Mouse (Mus musculus) intestine, embryonic 14.5 days (tissue): ENCODE measurements around the gene Uts2b. TPM values are rescaled to one million over a fixed set of nuclear protein-coding genes. Genes with fewer than 3 reads are reported as not detected.
"Not testable (repeated sequence)": the region's sequence is repeated elsewhere in the genome, so short reads cannot be mapped to it uniquely, and the experiment has no call there.

Experiments
- ATAC-seq: fragments of 200-750 bp; cut with Nextera tagmentation; replicated peaks from 2 replicates; pipeline ENCODE4 v1.8.0; 2017; ENCODE audit warnings: low read depth, moderate number of reproducible peaks, moderate TSS enrichment, moderate library complexity; ENCODE audit not compliant: low FRiP score, low TSS enrichment
- DNase-seq: peaks from one replicate; pipeline ENCODE4 v3.0.0-alpha.2; 2018; ENCODE audit warnings: low spot score
- H3K27ac ChIP-seq: fragments of 300-500 bp; sonication (generic); 2 replicates; pipeline ENCODE4 v1.5.1; 2014; ENCODE audit warnings: low read depth, mild to moderate bottlenecking, control low read depth
- H3K27me3 ChIP-seq: fragments of 300-500 bp; sonication (generic); replicated peaks from 2 replicates; pipeline ENCODE4 v1.6.1; 2014; ENCODE audit warnings: low read length, control low read depth; ENCODE audit not compliant: control insufficient read depth, insufficient read depth
- H3K36me3 ChIP-seq: fragments of 300-500 bp; sonication (generic); 2 replicates; pipeline ENCODE4 v1.6.1; 2014; ENCODE audit warnings: low read length, control low read depth; ENCODE audit not compliant: control insufficient read depth, insufficient read depth
- H3K4me1 ChIP-seq: fragments of 300-500 bp; sonication (generic); replicated peaks from 2 replicates; pipeline ENCODE4 v1.6.1; 2014; ENCODE audit warnings: low read length, control low read depth, mixed read lengths; ENCODE audit not compliant: control insufficient read depth, insufficient read depth
- H3K4me2 ChIP-seq: fragments of 300-500 bp; sonication (generic); 2 replicates; pipeline ENCODE4 v1.6.1; 2014; ENCODE audit warnings: low read length
- H3K4me3 ChIP-seq: fragments of 300-500 bp; sonication (generic); 2 replicates; pipeline ENCODE4 v1.5.1; 2014; ENCODE audit warnings: low read depth, low read length, control low read depth, mixed read lengths
- H3K9ac ChIP-seq: fragments of 300-500 bp; sonication (generic); 2 replicates; pipeline ENCODE4 v1.6.1; 2014; ENCODE audit warnings: mild to moderate bottlenecking, low read length
- H3K9me3 ChIP-seq: fragments of 300-500 bp; sonication (generic); 2 replicates; pipeline ENCODE4 v1.6.1; 2016; ENCODE audit warnings: low read length, control low read depth; ENCODE audit not compliant: control insufficient read depth
- WGBS: fragments of 180-500 bp; shearing (Covaris S2); extraction: QIAGEN DNeasy Blood & Tissue Kit; methylation state at CpG from one replicate; pipeline ENCODE4 v1.1.7; 2014; 5-methylcytosine and 5-hydroxymethylcytosine counted together
- polyA plus RNA-seq: library from polyadenylated mRNA; unstranded; fragments of >200 nt; fragmentation: Nextera tagmentation; extraction: Ambion mirVana; gene quantifications from 2 replicates; pipeline ENCODE4 v1.2.1, GENCODE M21; 2014

Gene Uts2b
- polyA plus RNA-seq, 1 experiment from 2014 or later = not detected

DNA sequence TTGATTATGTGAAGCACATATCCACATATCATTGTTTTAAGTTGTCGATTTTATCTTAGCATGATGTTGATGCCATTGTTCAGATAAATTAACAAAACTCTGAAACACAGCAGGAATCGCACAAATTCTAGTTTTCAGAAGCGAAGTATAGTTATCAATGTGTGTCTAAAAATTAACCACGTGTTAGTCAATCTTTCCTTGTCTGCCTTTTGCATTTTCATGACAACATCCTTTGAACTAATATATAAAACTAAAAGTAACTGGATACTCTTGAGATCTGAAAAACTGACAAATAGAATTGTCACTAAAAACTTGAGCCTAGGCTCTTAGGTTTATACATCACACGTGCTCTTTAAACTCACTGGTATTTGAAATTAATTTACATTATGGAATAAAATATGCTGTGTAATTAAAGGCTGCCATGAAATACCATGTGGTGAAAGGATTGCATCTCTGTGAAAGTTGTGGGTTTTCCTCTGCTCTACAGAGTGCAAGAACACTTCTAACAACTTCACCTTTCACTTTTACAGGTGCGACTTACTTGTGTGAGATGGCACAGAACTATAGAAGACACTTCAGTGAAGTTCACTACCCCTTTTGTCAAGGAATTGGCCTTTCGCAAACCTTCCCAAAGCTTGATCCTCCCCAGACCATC is 20.0 kb downstream of the Uts2b start:
- H3K36me3 ChIP-seq = no peaks in the 10 kb centered on the region
- H3K27me3 ChIP-seq = no peaks in the 10 kb centered on the region
- H3K4me3 ChIP-seq = no peak overlapping the region
- H3K9me3 ChIP-seq = no peaks in the 10 kb centered on the region
- ATAC-seq (no peak), DNase-seq (no peak)
- WGBS = 89% methylated on average over 7 of the region's 7 CpGs
- H3K27ac ChIP-seq = no peak overlapping the region
- no peaks in the 10 kb centered on the region for H3K4me1 ChIP-seq
- no peak overlapping the region for H3K4me2 ChIP-seq
- no peak overlapping the region for H3K9ac ChIP-seq

DNA sequence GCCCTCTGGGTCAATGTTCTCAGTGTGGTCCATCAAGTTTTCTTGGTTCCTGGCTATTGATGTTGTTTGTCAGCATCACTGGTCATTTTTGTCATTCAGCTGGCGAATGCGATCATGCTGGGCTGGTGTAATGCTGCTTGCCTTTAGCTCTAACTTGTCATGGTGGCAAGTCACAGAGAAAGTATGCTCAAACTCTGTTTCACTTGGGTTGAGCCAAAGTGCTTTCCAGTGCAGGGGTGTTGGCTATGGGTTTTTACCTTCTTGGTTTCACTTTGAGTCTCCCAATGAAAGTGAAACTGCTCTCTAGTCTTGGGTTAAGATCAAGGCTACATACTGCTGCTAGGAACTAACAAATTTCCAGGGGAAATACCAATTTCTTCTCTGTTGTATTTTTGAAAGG is 20.8 kb downstream of the Uts2b start:
- Histone ChIP-seq H3K36me3 (no peaks in the 10 kb centered on the region), H3K4me3 (no peak overlapping the region), H3K4me1 (no peaks in the 10 kb centered on the region), H3K27ac (no peak overlapping the region), H3K9me3 (no peaks in the 10 kb centered on the region), H3K9ac (no peak overlapping the region), H3K4me2 (no peak overlapping the region), H3K27me3 (no peaks in the 10 kb centered on the region)
- no peak for ATAC-seq
- 91% methylated on average over 2 of the region's 2 CpGs for WGBS
- DNase-seq = no peak

DNA sequence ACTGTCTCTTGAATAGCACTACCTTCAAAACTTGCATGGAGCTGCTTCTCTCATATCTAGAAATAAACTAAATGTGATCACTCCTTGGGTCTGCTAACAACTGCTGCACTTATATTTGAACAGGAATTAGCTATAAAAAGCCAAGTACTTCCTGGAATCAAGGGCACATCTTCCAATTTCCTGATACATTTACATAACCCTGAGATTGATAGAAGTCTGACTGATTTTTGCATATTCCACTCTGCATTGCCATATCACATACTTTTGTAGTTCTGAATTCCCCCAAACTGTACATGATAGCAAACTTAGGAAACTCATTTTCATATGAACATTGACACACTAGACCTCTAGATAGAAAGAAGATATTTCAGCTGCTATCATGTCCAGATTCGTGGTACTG is 21.7 kb downstream of the Uts2b start:
- no peaks in the 10 kb centered on the region for H3K4me1 ChIP-seq
- no peak overlapping the region for H3K4me3 ChIP-seq
- DNase-seq = no peak
- H3K27ac ChIP-seq = no peak overlapping the region
- no peaks in the 10 kb centered on the region for H3K36me3 ChIP-seq
- H3K9ac ChIP-seq = no peak overlapping the region
- no peaks in the 10 kb centered on the region for H3K9me3 ChIP-seq
- no peak for ATAC-seq
- WGBS = 76% methylated on average over 1 of the region's 1 CpGs
- no peaks in the 10 kb centered on the region for H3K27me3 ChIP-seq
- H3K4me2 ChIP-seq = no peak overlapping the region

DNA sequence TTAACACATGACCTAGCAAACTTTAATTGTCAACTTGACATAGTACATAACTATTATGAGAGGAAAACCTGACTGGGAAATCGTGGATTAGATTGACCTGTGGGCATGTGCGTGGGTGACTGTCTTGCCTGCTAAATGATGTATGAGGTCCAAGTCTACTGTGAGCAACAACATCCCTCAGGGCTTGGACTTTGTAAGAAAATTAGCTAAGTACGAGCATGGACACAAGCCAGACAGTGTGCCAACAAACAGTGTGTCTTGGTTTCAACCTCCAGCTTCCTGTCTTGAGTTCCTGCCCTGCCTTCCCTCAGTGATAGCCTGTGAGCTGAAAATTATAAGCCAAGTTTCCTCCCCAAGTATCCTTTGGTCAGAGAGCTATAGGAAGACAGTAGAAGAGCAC is 22.5 kb downstream of the Uts2b start:
- ATAC-seq (no peak), DNase-seq (no peak)
- Histone ChIP-seq H3K27me3 (no peaks in the 10 kb centered on the region), H3K4me2 (no peak overlapping the region), H3K9ac (no peak overlapping the region), H3K4me3 (no peak overlapping the region), H3K4me1 (no peaks in the 10 kb centered on the region), H3K36me3 (no peaks in the 10 kb centered on the region), H3K27ac (no peak overlapping the region), H3K9me3 (no peaks in the 10 kb centered on the region)
- 72% methylated on average over 3 of the region's 3 CpGs for WGBS

DNA sequence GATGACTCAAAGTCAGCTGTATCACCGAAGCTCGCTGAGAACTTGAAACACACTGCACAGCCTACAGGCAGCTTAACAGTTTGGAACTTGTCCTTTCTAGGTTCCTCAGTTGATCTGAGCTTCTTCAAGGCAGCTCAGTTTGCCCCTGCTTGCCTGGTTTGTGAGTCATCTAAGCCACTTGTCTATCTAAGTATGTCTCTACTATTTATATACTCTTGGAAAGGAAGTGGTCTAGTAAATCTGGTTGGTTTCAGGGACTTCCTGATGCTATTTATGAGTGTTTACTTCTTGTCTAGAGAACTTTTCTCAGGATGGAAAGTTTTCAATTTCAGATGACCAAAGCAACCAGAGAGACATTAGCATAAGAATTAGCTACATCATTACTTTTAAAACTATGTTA is 43.6 kb downstream of the Uts2b start:
- no peak overlapping the region for H3K4me3 ChIP-seq
- H3K36me3 ChIP-seq = no peaks in the 10 kb centered on the region
- no peak overlapping the region for H3K4me2 ChIP-seq
- H3K9ac ChIP-seq = no peak overlapping the region
- no peak for DNase-seq
- H3K27me3 ChIP-seq = no peaks in the 10 kb centered on the region
- WGBS = 89% methylated on average over 2 of the region's 2 CpGs
- H3K4me1 ChIP-seq = no peaks in the 10 kb centered on the region
- H3K27ac ChIP-seq = no peak overlapping the region
- no peaks in the 10 kb centered on the region for H3K9me3 ChIP-seq
- no peak for ATAC-seq

DNA sequence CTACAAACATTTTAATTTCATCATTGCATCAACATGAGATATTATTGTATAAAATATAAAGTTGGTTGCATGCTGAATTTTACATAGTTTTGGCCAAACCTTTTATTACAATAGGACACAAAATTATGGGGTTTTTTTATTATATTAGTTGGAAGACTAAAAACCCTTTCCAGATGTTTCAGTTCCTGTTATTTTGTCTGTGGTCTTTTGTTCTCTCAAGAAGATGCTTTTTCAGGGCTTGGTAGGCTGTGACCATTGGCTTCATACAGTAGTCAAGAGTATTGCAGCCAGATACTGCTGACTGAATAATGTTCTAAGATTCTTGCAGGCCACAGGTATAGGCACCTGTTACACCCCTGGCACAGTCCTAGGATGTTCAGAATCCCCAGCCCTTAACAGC is 48.0 kb downstream of the Uts2b start:
- DNase-seq = no peak
- H3K4me3 ChIP-seq = no peak overlapping the region
- H3K27ac ChIP-seq = no peak overlapping the region
- no peaks in the 10 kb centered on the region for H3K4me1 ChIP-seq
- no peak overlapping the region for H3K9ac ChIP-seq
- no peaks in the 10 kb centered on the region for H3K36me3 ChIP-seq
- no peaks in the 10 kb centered on the region for H3K9me3 ChIP-seq
- H3K4me2 ChIP-seq = no peak overlapping the region
- H3K27me3 ChIP-seq = no peaks in the 10 kb centered on the region
- no peak for ATAC-seq

DNA sequence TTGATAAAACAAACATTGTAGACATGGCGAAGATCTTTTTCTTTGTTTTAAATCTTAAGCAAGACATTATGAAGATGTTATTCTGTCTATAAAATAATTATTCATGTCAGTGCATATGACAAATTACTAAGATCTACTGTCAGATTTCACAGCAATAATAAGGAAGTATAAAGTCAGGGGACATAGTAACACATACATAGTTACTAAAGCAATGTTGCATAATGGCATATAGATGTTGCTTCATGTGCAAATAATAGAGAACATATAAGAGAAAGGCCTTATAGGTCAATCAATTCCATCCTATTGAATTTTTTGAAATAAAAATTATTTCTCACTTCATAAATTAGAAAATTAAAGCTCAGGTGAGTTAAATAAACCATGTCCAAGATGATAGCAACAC is 50.9 kb downstream of the Uts2b start:
- no peaks in the 10 kb centered on the region for H3K36me3 ChIP-seq
- H3K4me3 ChIP-seq = no peak overlapping the region
- ATAC-seq = no peak
- H3K9ac ChIP-seq = no peak overlapping the region
- H3K27ac ChIP-seq = no peak overlapping the region
- H3K27me3 ChIP-seq = no peaks in the 10 kb centered on the region
- H3K4me2 ChIP-seq = no peak overlapping the region
- DNase-seq = no peak
- no peaks in the 10 kb centered on the region for H3K4me1 ChIP-seq
- H3K9me3 ChIP-seq = no peaks in the 10 kb centered on the region
- WGBS = 79% methylated on average over 1 of the region's 1 CpGs

DNA sequence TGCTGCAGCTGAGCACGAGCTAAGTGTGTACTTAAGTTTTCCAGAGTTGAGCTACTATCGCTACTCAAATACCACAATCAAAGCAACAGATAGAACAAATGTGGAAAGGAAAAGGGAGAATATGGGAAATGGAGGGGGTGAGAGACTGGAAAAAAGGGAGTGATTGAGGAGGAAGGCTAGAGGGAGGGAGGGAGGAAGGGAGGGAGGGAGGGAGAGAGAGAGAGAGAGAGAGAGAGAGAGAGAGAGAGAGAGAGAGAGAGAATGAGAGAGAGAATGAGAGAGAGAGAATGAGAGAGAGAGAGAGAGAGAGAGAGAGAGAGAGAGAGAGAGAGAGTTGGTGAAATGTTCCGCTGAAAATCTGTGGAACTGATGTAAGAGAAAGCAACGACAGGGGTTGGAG is 62.9 kb downstream of the Uts2b start, which contains the start of gene Ostn:
Gene Ostn, plus strand, starts transcription at position 301 of the 400 bp plus-strand sequence.
- H3K27ac ChIP-seq, DNase-seq: not testable (repeated sequence)

More for the DNA sequence above, 62.9 kb downstream of the Uts2b start, which contains the start of gene Ostn:
- not testable (repeated sequence) for H3K27me3 ChIP-seq, H3K4me3 ChIP-seq, H3K4me1 ChIP-seq, ATAC-seq, H3K9ac ChIP-seq, H3K4me2 ChIP-seq, H3K9me3 ChIP-seq, H3K36me3 ChIP-seq
- WGBS = 64% methylated on average over 4 of the region's 4 CpGs
